Mouse (Mus musculus): Measurements from ENCODE around the gene Usp2. TPM values are rescaled to one million over a fixed set of nuclear protein-coding genes. Genes with fewer than 3 reads are reported as not detected.
A peak's percentile ranks its signal among the peaks of the same experiment; 100 is the strongest.

Usp2 gene
- polyA plus RNA-seq, 1 experiment: 597 TPM

GRCm38 (mm10) chr9:44132200-44132599 lies 65.4 kb downstream of the Usp2 start:
- no peaks in the 10 kb centered on the region for H3K36me3 ChIP-seq (ENCODE audit: control insufficient read depth, insufficient read depth, low read length)
- no peak overlapping the region for H3K27ac ChIP-seq (ENCODE audit: control insufficient read depth, insufficient read depth, low read depth, low read length)
- H3K4me3 ChIP-seq (ENCODE audit: control insufficient read depth, low read depth, low read length): no peak overlapping the region
- TF ChIP-seq CTCF (IDR thresholded peaks at IDR 0.05; ENCODE audit: control insufficient read depth, insufficient read depth, insufficient replicate concordance, low read depth, low read length) (no peak), POLR2A (IDR thresholded peaks at IDR 0.05; ENCODE audit: control insufficient read depth, low read depth, low read length) (no peak)
- H3K27me3 ChIP-seq (ENCODE audit: control insufficient read depth, insufficient read depth, low read length): no peaks in the 10 kb centered on the region
- peaks cover 36% of the 10 kb centered on the region for H3K4me1 ChIP-seq (ENCODE audit: control insufficient read depth, insufficient read depth, low read length)

- TF ChIP-seq POLR2A (IDR thresholded peaks at IDR 0.05; ENCODE audit: control insufficient read depth, low read depth, low read length) (no peak), CTCF (IDR thresholded peaks at IDR 0.05; ENCODE audit: control insufficient read depth, insufficient read depth, insufficient replicate concordance, low read depth, low read length) (no peak)
- no peaks in the 10 kb centered on the region for H3K36me3 ChIP-seq (ENCODE audit: control insufficient read depth, insufficient read depth, low read length)
- H3K27ac ChIP-seq (ENCODE audit: control insufficient read depth, insufficient read depth, low read depth, low read length): peak overlapping the region; percentile 56; the same call in 1 of the 2 replicates
- H3K27me3 ChIP-seq (ENCODE audit: control insufficient read depth, insufficient read depth, low read length): no peaks in the 10 kb centered on the region
- peaks cover 36% of the 10 kb centered on the region for H3K4me1 ChIP-seq (ENCODE audit: control insufficient read depth, insufficient read depth, low read length)
- H3K4me3 ChIP-seq (ENCODE audit: control insufficient read depth, low read depth, low read length): no peak overlapping the region
Observed at GRCm38 (mm10) chr9:44133287-44133686, 66.5 kb downstream of the Usp2 start.

GRCm38 (mm10) chr9:44134101-44134850 lies 67.5 kb downstream of the Usp2 start, which contains the start of gene Mcam:
TSS of gene Mcam (plus strand) at chr9:44134469.
- TF ChIP-seq POLR2A (IDR thresholded peaks at IDR 0.05; ENCODE audit: control insufficient read depth, low read depth, low read length) (peak; percentile 29; the same call in 1 of the 2 replicates), CTCF (IDR thresholded peaks at IDR 0.05; ENCODE audit: control insufficient read depth, insufficient read depth, insufficient replicate concordance, low read depth, low read length) (no peak)
- peak within 1 kb of the TSS; percentile 86 for H3K4me3 ChIP-seq (ENCODE audit: control insufficient read depth, low read depth, low read length)
- peaks cover 36% of the 10 kb centered on the region for H3K4me1 ChIP-seq (ENCODE audit: control insufficient read depth, insufficient read depth, low read length)
- no peaks in the 10 kb centered on the region for H3K36me3 ChIP-seq (ENCODE audit: control insufficient read depth, insufficient read depth, low read length)
- H3K27me3 ChIP-seq (ENCODE audit: control insufficient read depth, insufficient read depth, low read length): no peaks in the 10 kb centered on the region
- H3K27ac ChIP-seq (ENCODE audit: control insufficient read depth, insufficient read depth, low read depth, low read length): peak within 1 kb of the TSS; percentile 56

GRCm38 (mm10) chr9:44134851-44135730 lies 68.3 kb downstream of the Usp2 start:
- Histone ChIP-seq H3K4me1 (ENCODE audit: control insufficient read depth, insufficient read depth, low read length) (peaks cover 29% of the 10 kb centered on the region), H3K4me3 (ENCODE audit: control insufficient read depth, low read depth, low read length) (peak overlapping the region; percentile 86), H3K36me3 (ENCODE audit: control insufficient read depth, insufficient read depth, low read length) (no peaks in the 10 kb centered on the region), H3K27ac (ENCODE audit: control insufficient read depth, insufficient read depth, low read depth, low read length) (peak overlapping the region; percentile 35), H3K27me3 (ENCODE audit: control insufficient read depth, insufficient read depth, low read length) (no peaks in the 10 kb centered on the region)
- TF ChIP-seq POLR2A (IDR thresholded peaks at IDR 0.05; ENCODE audit: control insufficient read depth, low read depth, low read length): no peak
- no peak for TF ChIP-seq CTCF (IDR thresholded peaks at IDR 0.05; ENCODE audit: control insufficient read depth, insufficient read depth, insufficient replicate concordance, low read depth, low read length)

GRCm38 (mm10) chr9:44135731-44136411 lies 69.0 kb downstream of the Usp2 start:
- Histone ChIP-seq H3K36me3 (ENCODE audit: control insufficient read depth, insufficient read depth, low read length) (no peaks in the 10 kb centered on the region), H3K4me3 (ENCODE audit: control insufficient read depth, low read depth, low read length) (peak overlapping the region; percentile 86), H3K27me3 (ENCODE audit: control insufficient read depth, insufficient read depth, low read length) (no peaks in the 10 kb centered on the region), H3K27ac (ENCODE audit: control insufficient read depth, insufficient read depth, low read depth, low read length) (peak overlapping the region; percentile 35), H3K4me1 (ENCODE audit: control insufficient read depth, insufficient read depth, low read length) (peaks cover 23% of the 10 kb centered on the region)
- no peak for TF ChIP-seq POLR2A (IDR thresholded peaks at IDR 0.05; ENCODE audit: control insufficient read depth, low read depth, low read length)
- no peak for TF ChIP-seq CTCF (IDR thresholded peaks at IDR 0.05; ENCODE audit: control insufficient read depth, insufficient read depth, insufficient replicate concordance, low read depth, low read length)

GRCm38 (mm10) chr9:44137846-44138245 lies 71.0 kb downstream of the Usp2 start:
- no peak overlapping the region for H3K27ac ChIP-seq (ENCODE audit: control insufficient read depth, insufficient read depth, low read depth, low read length)
- no peak overlapping the region for H3K4me3 ChIP-seq (ENCODE audit: control insufficient read depth, low read depth, low read length)
- H3K4me1 ChIP-seq (ENCODE audit: control insufficient read depth, insufficient read depth, low read length): peaks cover 20% of the 10 kb centered on the region
- H3K36me3 ChIP-seq (ENCODE audit: control insufficient read depth, insufficient read depth, low read length): no peaks in the 10 kb centered on the region
- H3K27me3 ChIP-seq (ENCODE audit: control insufficient read depth, insufficient read depth, low read length): no peaks in the 10 kb centered on the region
- TF ChIP-seq POLR2A (IDR thresholded peaks at IDR 0.05; ENCODE audit: control insufficient read depth, low read depth, low read length): no peak
- TF ChIP-seq CTCF (IDR thresholded peaks at IDR 0.05; ENCODE audit: control insufficient read depth, insufficient read depth, insufficient replicate concordance, low read depth, low read length): no peak
